Mouse (Mus musculus) left cerebral cortex, postnatal 36 days (tissue): ENCODE data around the gene Unc45a. TPM values are rescaled to one million over a fixed set of nuclear protein-coding genes. Genes with fewer than 3 reads are reported as not detected.

Experiments used
- DNase-seq, 2 experiments: peaks; one replicate each; pipeline ENCODE4 v3.0.0; 2021 to 2022; ENCODE audit warnings: low spot score in 2 of 2, mixed read lengths in 1 of 2
- intact Hi-C: fragments of 180-260 bp; cut with DNase I; formaldehyde crosslinking; loops from one replicate; pipeline ENCODE4 v1.15.1; 2025
- total RNA-seq, 2 experiments: library from RNA; stranded (reverse); gene quantifications; 2 replicates each; pipeline ENCODE4 v1.2.3; 2021

The Unc45a gene
- total RNA-seq: 10 to 100 TPM; 36.4 to 39.6 TPM

GRCm38 (mm10) chr7:80340793-80341192 lies at the start of gene Unc45a:
Gene Unc45a, minus strand, starts transcription at chr7:80341005.
- intact Hi-C loops: loop anchor here (1.0 kb wide), 1 partner anchor 30 kb away; no protein-coding TSS in a partner anchor
- DNase-seq: peak; percentile 59 to 62

GRCm38 (mm10) chr7:80387633-80388543 lies 47.1 kb upstream of the Unc45a start, which contains the start of gene Fes:
Gene Fes, minus strand, starts transcription at chr7:80387946.
- no peak for DNase-seq
- intact Hi-C loops: loop anchor here (10.0 kb wide), 1 partner anchor 327 kb away; no protein-coding TSS in a partner anchor

- intact Hi-C loops: loop anchor here (10.0 kb wide), 1 partner anchor 328 kb away; no protein-coding TSS in a partner anchor
- DNase-seq: no peak
Observed at GRCm38 (mm10) chr7:80387033-80387632, 46.3 kb upstream of the Unc45a start.

DNA sequence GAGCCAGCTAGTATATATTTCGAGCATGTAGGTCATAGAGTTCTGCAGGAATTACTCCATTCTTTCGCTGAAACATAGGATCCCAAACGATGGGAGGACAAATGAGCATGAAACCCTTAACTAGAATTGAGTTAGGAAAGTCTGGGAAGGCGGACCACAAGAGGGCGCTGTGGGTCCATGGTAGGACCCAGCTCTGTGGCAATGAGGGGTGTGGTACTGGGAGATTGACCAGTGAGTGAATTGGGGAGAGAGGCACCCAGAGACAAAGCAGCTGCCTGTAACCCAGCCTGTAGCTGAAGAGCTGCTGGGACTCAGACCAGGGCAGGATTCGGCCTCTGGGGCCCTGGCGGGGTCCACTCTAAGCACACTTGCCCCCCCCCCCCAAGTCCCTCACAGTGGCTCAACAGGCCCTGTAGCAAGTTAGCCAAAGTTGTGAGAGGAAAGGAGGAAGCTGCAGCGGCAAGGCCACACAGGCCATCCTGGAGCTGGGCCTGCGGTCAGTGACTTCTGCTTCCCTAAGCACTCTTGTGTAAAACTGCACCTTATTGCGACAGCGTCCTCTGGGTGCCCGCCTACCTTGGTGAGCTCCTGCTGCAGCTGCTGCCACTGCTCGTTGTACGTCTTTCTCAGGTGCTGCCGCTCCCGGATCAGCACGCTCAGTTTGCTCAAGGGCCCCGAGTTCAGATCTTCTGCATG lies 45.6 kb upstream of the Unc45a start:
- intact Hi-C loops: loop anchor here (1.0 to 10.0 kb wide), 3 partner anchors 194 to 328 kb away; no protein-coding TSS in a partner anchor
- peak; percentile 80 to 84 for DNase-seq

- DNase-seq: no peak
- intact Hi-C loops: loop anchor here (10.0 kb wide), 1 partner anchor 332 kb away; no protein-coding TSS in a partner anchor
Observed at GRCm38 (mm10) chr7:80382919-80383318, 42.1 kb upstream of the Unc45a start.

DNA sequence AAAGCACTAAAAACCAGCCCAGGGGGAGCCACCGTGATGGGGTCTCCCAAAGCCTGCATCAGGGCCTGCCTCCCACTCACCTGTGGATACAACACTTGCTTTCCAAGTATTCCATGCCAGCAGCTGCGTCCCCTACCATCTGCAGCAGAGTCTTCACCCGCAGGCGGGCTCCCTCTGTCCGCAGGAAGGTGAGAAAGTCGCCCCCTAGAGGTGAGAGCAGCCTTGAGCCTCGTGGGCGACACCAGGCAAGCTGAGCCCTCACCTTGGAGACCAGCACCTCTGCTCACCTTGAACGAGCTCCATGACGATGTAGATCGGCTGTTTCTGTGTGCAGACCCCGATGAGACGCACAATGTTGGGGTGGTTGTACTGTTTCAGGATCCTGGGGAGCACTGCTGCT lies 38.7 kb upstream of the Unc45a start:
- no peak for DNase-seq
- intact Hi-C loops: no loop called here

DNA sequence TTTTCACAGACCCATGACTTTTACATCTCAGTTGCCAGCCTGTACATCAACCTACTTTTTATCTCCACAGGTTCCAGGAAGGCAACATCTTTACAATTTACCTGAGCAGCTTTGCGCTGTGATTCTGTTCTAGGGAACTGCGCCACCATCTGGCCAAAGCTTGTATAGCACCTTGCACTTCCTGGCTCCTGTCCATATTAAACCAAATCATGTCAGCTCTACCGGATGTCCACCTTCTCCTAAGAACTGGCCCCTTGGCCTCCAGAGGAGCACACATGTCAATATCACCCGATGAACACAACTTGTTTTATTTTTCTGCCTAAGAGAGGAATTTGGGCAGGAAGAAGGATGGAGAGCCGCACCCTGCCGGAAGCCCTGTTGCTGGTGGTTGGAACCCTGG lies 36.7 kb upstream of the Unc45a start:
- DNase-seq: peak in 1 of 2 experiments; percentile 64
- intact Hi-C loops: no loop called here

DNA sequence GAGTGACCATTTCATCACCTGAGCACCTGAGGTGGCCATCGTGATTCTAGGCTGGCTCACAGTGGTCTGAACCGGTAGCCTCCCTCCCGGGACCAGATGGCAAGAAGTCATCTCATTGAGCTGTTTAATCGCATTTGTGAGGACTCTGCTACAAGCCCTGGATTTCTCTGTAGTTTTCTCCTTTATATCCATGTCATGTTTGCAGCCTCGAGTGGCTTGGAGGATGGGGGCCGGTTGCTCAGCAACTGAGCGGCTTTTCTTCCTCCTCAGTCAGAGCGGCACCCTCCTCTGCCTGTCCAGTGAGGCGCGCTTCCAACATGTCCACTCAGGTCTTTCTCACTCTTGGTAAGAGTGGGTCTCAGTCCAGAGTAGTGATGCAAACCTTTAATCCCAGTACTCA lies 35.4 kb upstream of the Unc45a start:
- no peak for DNase-seq
- intact Hi-C loops: no loop called here

DNA sequence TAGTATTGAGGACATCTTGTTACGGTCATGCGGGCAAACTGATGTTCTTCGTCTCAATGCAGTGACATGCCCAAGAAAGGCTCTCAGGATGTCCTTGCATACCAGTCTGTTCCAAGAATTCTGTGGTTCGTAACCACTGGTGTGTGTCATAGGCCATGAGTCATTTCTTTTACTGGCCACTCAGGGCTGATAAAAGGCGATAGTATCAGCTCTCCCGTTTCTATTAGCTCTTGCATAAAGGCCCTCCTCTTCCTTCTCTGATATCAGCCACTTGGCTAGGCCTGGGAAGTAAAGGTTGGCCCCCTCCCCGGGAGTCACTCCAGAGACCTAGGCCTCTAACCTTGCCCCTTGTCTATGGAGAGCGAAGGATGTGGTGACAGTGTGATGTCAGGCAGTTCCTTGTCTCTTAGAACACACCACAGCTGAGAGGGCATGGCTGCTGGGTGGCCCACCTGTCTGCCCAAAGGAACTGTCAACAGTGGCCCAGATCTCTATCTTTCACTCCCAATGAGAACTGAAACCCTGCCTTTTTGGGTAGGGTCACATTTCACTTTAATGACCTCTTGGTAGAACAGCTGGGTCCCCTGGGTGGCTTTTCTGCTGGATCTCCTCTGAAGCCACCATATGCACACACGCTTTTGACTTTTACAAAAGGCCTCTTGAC lies 34.7 kb upstream of the Unc45a start:
- intact Hi-C loops: no loop called here
- DNase-seq: no peak

DNA sequence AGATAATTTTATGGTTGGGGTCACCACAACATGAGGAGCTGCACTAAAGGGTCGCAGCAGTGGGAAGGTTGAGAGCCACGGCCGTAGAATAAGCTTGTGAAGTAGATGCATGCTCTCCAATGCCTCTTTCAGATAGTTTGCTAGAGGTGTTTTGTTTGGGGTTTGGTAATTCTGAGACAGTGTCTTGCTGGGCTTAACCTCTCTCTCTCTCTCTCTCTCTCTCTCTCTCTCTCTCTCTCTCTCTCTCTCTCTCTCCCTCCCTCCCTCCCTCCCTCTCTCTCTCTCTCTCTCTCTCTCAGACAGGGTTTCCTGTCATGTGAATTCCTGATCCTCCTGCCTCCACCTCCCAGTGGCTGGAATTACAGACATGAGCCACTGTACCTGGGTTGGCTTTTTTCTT lies 33.9 kb upstream of the Unc45a start:
- intact Hi-C loops: no loop called here
- DNase-seq: no peak

- DNase-seq: no peak
- intact Hi-C loops: no loop called here
Observed at GRCm38 (mm10) chr7:80374280-80374679, 33.5 kb upstream of the Unc45a start.

DNA sequence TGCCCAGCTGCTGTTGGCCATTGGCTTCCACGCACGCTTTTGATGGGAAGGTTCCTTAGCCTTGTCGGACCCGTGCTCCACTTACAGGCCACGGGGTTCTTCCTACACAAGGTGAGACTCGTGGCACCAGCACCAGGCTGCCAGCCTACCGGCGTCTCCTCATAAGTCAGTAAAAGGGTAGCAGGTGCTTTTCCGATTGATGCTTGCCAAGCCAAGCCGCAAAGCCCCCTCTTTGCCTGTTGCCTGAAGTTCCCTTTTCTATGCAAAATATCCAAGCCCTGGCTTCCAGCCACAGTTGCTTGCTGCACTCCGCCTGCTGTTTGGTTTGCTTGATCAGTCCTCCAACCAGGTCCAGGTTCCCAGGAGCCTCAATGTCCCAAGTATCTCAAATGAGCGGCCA lies 33.0 kb upstream of the Unc45a start:
- intact Hi-C loops: no loop called here
- DNase-seq: no peak

DNA sequence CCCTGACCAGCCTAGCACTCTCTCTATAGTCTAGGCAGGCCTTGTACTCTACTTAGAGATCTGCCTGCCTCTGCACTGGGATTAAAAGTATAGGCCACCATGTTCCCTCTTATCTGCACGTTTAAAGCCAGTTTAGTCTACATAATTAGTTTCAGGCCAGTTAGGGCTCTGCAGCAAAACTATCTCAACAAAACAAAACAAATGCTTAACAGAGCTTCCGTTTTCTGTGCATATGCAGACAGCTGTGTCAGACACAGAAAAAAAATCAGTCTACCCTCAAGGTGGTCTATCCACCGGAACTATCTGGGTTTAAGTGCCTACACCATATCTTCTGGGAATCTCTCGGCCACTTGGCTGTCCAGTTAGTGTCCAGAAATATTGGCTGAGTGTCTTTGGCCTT lies 32.5 kb upstream of the Unc45a start:
- intact Hi-C loops: no loop called here
- no peak for DNase-seq

DNA sequence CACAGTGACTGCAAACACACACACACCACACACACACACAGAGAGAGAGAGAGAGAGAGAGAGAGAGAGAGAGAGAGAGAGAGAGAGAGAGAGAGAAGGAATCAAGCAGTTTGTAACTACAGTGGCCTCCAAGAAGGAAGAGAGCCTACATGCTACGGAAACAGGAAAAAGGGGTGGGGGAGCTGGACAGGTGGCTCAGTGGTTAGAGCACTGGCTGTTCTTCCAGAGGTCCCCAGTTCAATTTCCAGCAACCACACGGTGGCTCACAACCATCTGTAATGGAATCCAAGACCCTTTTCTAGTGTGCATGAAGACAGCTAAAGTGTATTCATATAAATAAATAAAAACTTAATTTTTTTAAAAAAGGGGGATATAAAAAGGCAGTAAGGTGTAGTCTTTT lies 31.9 kb upstream of the Unc45a start:
- intact Hi-C loops: no loop called here
- no peak for DNase-seq

DNA sequence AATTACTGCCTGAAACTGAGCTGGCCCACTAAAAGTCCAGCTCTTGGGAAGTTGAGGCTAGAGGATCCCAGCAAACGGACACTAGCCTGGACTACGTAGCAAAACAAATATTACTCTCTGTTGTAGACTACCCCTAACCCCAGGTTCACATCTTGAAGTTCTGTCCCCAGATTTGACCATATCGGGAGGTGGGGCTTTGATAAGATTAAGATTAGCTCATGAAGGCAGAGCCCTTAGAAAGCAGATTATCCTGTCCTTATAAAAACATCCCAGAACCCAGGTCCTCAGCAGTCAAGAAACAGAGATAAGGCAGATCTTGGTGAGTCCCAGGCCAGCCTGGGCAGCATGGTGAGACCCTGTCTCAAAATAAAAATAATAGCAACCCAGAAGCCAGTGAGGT lies 31.4 kb upstream of the Unc45a start:
- intact Hi-C loops: no loop called here
- DNase-seq: no peak

GRCm38 (mm10) chr7:80371041-80371751 lies 30.4 kb upstream of the Unc45a start, which contains the start of gene Man2a2:
Gene Man2a2, minus strand, starts transcription at chr7:80371375.
- intact Hi-C loops: no loop called here
- DNase-seq: peak; percentile 72 to 83

GRCm38 (mm10) chr7:80370649-80371040 lies 29.8 kb upstream of the Unc45a start:
- peak; percentile 80 to 84 for DNase-seq
- intact Hi-C loops: loop anchor here (1.0 kb wide), 1 partner anchor 30 kb away; no protein-coding TSS in a partner anchor

- intact Hi-C loops: loop anchor here (1.0 kb wide), 1 partner anchor 30 kb away; no protein-coding TSS in a partner anchor
- DNase-seq: no peak
Observed at GRCm38 (mm10) chr7:80369967-80370431, 29.2 kb upstream of the Unc45a start.

DNA sequence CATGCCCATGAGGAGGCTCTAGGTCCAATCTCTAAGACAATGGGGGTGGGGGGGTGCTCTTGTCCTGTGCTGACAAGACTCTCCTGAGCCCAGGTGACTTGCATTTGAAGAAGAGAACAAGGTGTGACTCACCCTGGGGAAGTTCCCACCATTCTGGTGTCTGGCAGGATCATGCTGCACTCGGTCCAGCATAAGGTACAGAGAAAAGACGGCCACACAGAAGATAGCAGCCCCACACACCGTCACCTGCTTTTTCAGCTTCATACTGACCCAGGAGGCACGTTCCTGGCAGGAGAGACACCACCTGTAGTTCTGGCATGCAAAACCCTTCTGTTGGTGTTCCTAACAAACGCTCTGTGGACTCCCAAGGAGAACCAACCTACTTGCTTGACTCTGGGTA lies 28.7 kb upstream of the Unc45a start:
- DNase-seq: no peak
- intact Hi-C loops: no loop called here
